Mouse (Mus musculus) lung, postnatal 36 days (tissue): ENCODE measurements around the gene Opcml.

Source experiments
- DNase-seq: peaks from one replicate; pipeline ENCODE4 v3.0.0; 2022; ENCODE audit warnings: mixed read lengths

The Opcml gene

DNA sequence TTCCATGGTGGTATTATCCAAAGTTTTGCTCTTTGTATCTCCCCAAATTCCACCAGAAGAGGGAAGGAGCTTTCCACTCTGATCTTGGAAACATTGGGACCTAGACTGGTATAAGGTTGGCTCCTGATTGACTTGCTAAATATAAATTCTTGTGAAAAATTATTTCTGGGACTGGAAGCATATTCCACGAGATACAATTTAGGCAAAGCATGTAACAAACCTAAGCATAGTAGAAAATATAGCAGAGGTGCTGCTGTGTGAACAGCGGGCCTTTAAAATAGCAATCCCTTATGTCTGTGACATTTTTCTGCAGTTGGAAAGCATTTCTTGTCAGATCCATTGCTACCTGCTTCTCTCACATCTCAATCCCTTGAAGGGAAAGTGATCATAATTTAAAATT is 661.9 kb downstream of the Opcml start:
- no peak for DNase-seq

DNA sequence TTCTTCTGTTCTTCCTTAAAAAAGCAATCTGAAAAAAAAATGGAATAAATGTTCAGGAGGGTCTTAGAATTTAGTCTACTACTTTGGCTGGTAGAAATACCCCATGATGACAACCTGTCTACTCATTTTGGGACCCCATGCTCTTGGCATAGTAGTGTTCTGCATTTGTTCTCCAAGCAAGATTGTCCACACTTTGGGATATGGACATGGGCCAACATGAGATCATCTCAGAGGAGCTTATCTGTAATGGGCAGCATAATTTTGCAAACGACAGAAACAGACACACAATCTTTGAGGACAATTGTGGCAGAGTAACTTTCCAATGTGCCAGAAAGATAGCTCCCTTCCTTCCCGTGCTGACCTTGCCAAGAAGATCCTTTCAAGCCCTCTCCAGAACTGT is 662.5 kb downstream of the Opcml start:
- no peak for DNase-seq

- DNase-seq = no peak
Observed at GRCm38 (mm10) chr9:28457982-28458770, 667.6 kb downstream of the Opcml start.

- DNase-seq = no peak
Observed at GRCm38 (mm10) chr9:28463622-28464021, 673.0 kb downstream of the Opcml start.

DNA sequence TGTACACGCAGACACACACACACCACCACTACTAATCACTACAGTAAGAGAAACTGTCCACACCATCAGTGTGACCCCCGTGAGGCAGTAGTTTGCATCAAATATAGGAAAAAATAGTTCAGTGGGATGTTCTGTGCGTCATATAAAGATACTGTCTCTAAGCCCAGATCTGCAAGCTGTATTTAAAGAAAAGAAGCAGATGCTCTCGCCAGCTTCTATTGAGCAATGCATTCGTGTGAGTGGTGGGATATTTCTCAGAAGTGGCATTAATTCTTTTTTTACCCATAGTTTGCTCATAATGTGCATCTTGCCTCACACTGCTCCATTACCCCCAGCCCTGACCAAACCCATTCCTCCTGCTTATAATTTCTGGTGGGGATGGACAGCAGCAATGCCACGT is 678.8 kb downstream of the Opcml start:
- DNase-seq = no peak

DNA sequence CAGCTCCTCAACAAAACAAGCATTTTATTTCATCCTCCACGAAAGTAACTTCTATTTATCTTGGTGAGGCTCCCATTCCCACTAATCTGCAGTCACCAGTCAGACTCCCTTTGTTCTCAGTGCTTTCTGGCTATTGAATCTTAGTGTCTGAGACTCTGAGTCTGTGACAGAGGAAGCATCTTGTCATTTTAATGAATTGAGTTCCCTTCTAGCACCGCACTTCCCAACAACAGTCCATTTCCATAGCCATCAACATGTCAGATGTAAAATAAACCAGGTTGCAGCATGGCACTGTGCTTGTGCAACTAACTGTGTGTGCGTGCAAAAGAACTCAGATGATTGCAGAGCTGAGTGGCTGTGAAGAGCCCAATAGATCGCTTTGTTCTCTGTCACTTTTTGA is 680.9 kb downstream of the Opcml start:
- no peak for DNase-seq

GRCm38 (mm10) chr9:28474586-28474985 is 684.0 kb downstream of the Opcml start:
- no peak for DNase-seq

DNA sequence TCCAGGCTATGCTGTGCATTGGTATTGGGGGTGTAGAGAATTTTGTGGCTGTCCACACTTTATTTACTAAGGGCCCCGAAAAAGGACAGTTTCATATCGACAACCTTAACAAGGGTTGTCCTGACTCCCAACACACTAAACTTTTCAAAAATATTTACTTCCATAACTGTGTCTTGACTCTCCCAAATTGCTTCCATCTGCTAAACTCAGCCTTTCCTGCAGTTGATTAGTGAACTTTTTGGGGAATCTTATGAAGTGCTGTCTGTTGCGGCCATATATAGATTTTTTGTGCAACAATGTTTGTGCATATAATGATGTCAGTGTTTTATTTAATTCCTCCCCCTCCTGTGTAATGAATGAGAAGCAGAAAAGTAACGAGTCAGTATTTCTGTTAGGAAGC is 690.7 kb downstream of the Opcml start:
- no peak for DNase-seq

GRCm38 (mm10) chr9:28488499-28488898 is 697.9 kb downstream of the Opcml start:
- DNase-seq = no peak

GRCm38 (mm10) chr9:28489828-28490227 is 699.3 kb downstream of the Opcml start:
- DNase-seq = no peak

GRCm38 (mm10) chr9:28490410-28490809 is 699.8 kb downstream of the Opcml start:
- DNase-seq = no peak

- no peak for DNase-seq
Observed at GRCm38 (mm10) chr9:28499841-28500794, 709.5 kb downstream of the Opcml start.

GRCm38 (mm10) chr9:28513905-28514304 is 723.3 kb downstream of the Opcml start:
- no peak for DNase-seq

GRCm38 (mm10) chr9:28533191-28533590 is 742.6 kb downstream of the Opcml start:
- DNase-seq = no peak

DNA sequence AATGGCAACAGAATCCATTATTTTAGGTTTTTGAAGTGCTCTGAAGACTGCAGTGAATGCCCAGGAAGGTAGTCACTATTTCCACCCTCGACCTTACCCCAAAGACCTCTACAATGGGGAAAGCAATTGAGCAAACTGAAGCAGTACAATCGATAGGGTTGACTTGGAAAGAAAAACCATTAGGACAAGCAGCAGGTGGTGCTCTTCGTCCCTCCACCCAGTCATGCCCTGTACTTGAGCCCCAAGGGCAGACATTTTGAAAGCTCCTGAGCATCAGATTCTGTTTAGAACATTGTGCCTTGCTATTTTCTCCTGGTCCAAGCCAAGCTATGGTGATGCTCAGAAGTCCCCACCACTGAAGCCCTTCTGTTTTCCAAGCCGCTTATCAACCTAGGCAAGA is 744.4 kb downstream of the Opcml start:
- no peak for DNase-seq

GRCm38 (mm10) chr9:28536637-28537036 is 746.1 kb downstream of the Opcml start:
- no peak for DNase-seq

DNA sequence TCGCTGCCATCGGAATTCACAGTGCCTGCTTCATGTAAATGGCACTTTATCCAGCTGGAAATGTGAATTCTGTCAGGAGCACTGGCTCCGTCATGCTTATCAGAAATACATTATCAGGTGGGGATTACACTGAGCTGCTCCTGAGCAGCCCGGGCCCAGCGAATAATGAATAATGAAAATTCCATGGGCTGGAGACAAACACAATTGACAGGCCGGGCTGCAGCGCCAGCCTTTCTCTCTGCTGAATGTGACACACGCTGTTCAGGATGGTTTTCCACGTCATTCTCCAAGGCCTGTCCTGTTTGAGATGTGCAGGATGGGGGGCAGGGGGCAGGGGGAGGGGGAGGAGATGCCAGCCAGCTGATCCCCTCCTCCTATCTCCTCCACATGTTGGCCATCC is 757.6 kb downstream of the Opcml start:
- DNase-seq = no peak

DNA sequence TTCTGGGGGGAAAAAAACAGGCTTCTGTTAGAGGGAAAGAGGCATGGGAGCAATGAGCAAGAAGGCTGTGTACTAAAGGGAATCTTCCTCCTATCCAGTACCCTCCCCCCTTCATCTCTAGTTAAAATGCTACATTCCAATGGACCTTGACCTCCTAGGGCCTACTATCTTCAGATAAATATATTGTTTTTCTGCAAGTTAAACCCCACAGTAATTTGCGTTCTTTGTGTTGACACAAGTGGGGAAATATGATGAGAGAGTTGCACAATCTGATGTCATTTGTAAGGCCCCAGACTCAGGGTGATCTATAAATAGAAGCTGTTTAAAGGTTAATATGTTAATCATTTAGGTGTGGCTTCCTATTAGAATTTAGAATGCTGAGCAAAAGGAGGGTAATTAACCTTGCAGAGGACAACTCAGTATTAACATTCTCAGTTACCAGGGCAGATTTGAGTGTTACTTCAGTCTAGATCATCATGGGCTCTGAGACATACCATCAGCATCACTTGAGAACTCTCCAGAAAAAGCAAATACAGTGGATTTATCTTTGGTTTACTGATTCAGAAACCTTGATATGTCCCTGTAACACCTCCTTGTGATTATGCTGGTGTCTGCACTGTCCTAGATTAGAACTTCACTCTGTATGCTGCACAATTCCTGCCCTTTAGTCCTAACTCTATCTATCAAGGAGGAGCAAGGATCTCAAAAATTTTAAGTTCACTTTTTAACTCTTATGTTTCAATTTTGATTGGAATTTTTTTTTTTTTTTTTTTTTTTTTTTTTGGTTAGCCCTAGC is 762.0 kb downstream of the Opcml start:
- DNase-seq = no peak

GRCm38 (mm10) chr9:28558628-28559027 is 768.1 kb downstream of the Opcml start:
- no peak for DNase-seq

DNA sequence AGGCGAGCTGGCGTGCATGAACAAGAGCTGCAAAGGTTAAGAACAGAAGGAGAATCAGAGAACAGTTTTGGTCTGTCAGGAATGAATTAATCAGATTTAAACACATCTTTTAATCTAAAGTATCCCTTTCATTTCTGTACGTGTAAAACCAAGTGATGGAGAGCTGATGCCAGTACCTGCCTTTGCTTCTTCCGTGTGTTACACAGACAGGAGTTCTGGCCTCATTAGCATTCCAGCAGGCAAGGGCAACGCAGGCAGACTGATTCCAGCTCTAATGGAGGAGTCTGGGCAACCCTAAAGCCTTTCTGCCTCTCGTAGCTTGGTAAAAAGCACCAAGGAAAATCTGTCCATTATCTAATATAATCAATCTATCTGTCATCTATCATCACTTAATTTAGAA is 771.2 kb downstream of the Opcml start:
- DNase-seq = no peak

GRCm38 (mm10) chr9:28563066-28563683 is 772.6 kb downstream of the Opcml start:
- no peak for DNase-seq

DNA sequence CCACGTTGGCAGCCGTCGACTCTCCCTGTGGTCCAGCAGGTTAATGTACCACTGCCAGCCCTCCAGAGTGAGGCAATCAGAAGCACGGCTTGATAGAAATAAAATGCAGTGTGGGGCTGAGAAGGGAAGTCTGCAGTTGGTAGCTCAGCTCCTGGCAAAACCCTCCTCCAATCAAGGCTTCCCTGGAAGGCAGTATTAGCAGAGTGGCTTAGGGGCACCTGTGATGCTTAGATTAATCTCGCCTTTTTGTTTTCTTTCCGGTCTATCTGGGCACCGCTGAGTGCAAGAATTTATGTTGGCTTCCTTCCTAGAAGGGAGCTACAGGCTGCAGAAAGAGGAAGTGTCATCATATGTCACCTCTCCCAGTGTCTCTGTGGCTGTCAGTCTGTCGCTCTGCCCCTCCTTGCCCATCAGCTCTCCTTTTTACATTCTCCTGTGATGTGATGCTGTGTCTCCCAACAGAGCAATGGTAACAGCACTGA is 778.5 kb downstream of the Opcml start:
- DNase-seq = no peak

DNA sequence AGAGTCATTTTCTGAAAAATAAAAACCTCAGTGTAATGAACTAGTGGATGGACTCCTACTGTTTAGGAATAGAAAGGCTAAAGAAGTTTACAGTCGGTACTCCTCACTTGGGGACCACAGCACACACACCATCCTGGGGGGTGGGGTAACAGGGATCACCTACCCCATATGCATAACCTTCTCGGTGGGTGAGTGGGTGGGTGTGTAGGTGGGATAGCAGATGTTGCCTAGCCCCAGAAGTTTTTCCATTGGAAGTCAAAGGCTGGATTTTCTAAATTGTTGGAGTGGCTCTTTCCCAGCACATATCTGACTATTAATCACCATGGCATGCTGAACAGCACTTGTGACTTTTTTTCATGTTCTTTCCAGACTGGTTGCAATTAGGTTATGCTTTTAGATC is 779.2 kb downstream of the Opcml start:
- no peak for DNase-seq
